Mouse (Mus musculus): Measurements from ENCODE around the gene Igfbp2. TPM values are rescaled to one million over a fixed set of nuclear protein-coding genes. Genes with fewer than 3 reads are reported as not detected.

Gene Igfbp2
- polyA plus RNA-seq, 1 experiment from 2014 or later: 87.8 TPM

GRCm38 (mm10) chr1:72873511-72874286 lies 49.4 kb downstream of the Igfbp2 start:
- under 1% methylated on average over 43 of the region's 43 CpGs for WGBS (ENCODE audit: insufficient replicate concordance)
- no peak for ATAC-seq (replicated peaks; ENCODE audit: insufficient number of reproducible peaks, low FRiP score, low TSS enrichment)
- Histone ChIP-seq H3K9ac (ENCODE audit: low read depth, low read length) (peak overlapping the region; percentile 92), H3K4me3 (ENCODE audit: low read depth, low read length) (peak overlapping the region; percentile 77), H3K36me3 (ENCODE audit: control insufficient read depth, insufficient read depth, low read length) (peaks cover 2% of the 10 kb centered on the region; the same call in 1 of the 2 replicates), H3K27me3 (ENCODE audit: control insufficient read depth, insufficient read depth, low read length) (no peaks in the 10 kb centered on the region), H3K4me1 (ENCODE audit: control insufficient read depth, insufficient read depth, low read length) (peaks cover 28% of the 10 kb centered on the region), H3K9me3 (replicated peaks; ENCODE audit: control insufficient read depth, low read length) (no peaks in the 10 kb centered on the region), H3K27ac (ENCODE audit: low read depth, low read length) (peak overlapping the region; percentile 95), H3K4me2 (peak overlapping the region; percentile 95)

- peaks cover 21% of the 10 kb centered on the region for H3K4me1 ChIP-seq (ENCODE audit: control insufficient read depth, insufficient read depth, low read length)
- no peaks in the 10 kb centered on the region for H3K36me3 ChIP-seq (ENCODE audit: control insufficient read depth, insufficient read depth, low read length)
- peak within 1 kb of the TSS; percentile 77 for H3K4me3 ChIP-seq (ENCODE audit: low read depth, low read length)
- peak; percentile 71 for ATAC-seq (replicated peaks; ENCODE audit: insufficient number of reproducible peaks, low FRiP score, low TSS enrichment)
- H3K9me3 ChIP-seq (replicated peaks; ENCODE audit: control insufficient read depth, low read length): no peaks in the 10 kb centered on the region
- peak within 1 kb of the TSS; percentile 95 for H3K27ac ChIP-seq (ENCODE audit: low read depth, low read length)
- no peaks in the 10 kb centered on the region for H3K27me3 ChIP-seq (ENCODE audit: control insufficient read depth, insufficient read depth, low read length)
- peak within 1 kb of the TSS; percentile 92 for H3K9ac ChIP-seq (ENCODE audit: low read depth, low read length)
- under 1% methylated on average over 38 of the region's 38 CpGs for WGBS (ENCODE audit: insufficient replicate concordance)
- H3K4me2 ChIP-seq: peak within 1 kb of the TSS; percentile 95
Measured at GRCm38 (mm10) chr1:72874287-72875211, 50.2 kb downstream of the Igfbp2 start, which contains the start of gene Igfbp5. TSS of gene Igfbp5 (minus strand) at chr1:72874884.

GRCm38 (mm10) chr1:72875708-72876107 lies 51.4 kb downstream of the Igfbp2 start:
- Histone ChIP-seq H3K27ac (ENCODE audit: low read depth, low read length) (no peak overlapping the region), H3K27me3 (ENCODE audit: control insufficient read depth, insufficient read depth, low read length) (no peaks in the 10 kb centered on the region), H3K4me3 (ENCODE audit: low read depth, low read length) (no peak overlapping the region), H3K4me1 (ENCODE audit: control insufficient read depth, insufficient read depth, low read length) (peaks cover 13% of the 10 kb centered on the region), H3K4me2 (peak overlapping the region; percentile 95), H3K36me3 (ENCODE audit: control insufficient read depth, insufficient read depth, low read length) (no peaks in the 10 kb centered on the region), H3K9me3 (replicated peaks; ENCODE audit: control insufficient read depth, low read length) (no peaks in the 10 kb centered on the region), H3K9ac (ENCODE audit: low read depth, low read length) (no peak overlapping the region)
- no peak for ATAC-seq (replicated peaks; ENCODE audit: insufficient number of reproducible peaks, low FRiP score, low TSS enrichment)
- WGBS (ENCODE audit: insufficient replicate concordance): 5% methylated on average over 3 of the region's 3 CpGs

- no peak overlapping the region for H3K4me2 ChIP-seq
- H3K9me3 ChIP-seq (replicated peaks; ENCODE audit: control insufficient read depth, low read length): no peaks in the 10 kb centered on the region
- no peak overlapping the region for H3K9ac ChIP-seq (ENCODE audit: low read depth, low read length)
- H3K27me3 ChIP-seq (ENCODE audit: control insufficient read depth, insufficient read depth, low read length): no peaks in the 10 kb centered on the region
- no peaks in the 10 kb centered on the region for H3K36me3 ChIP-seq (ENCODE audit: control insufficient read depth, insufficient read depth, low read length)
- WGBS (ENCODE audit: insufficient replicate concordance): 47% methylated on average over 3 of the region's 3 CpGs
- H3K4me3 ChIP-seq (ENCODE audit: low read depth, low read length): no peak overlapping the region
- 0 out of 2 replicates have a peak, but pooled peaks cover 10% of the 10 kb centered on the region for H3K4me1 ChIP-seq (ENCODE audit: control insufficient read depth, insufficient read depth, low read length)
- no peak for ATAC-seq (replicated peaks; ENCODE audit: insufficient number of reproducible peaks, low FRiP score, low TSS enrichment)
- H3K27ac ChIP-seq (ENCODE audit: low read depth, low read length): no peak overlapping the region
Measured at GRCm38 (mm10) chr1:72876111-72876510, 51.8 kb downstream of the Igfbp2 start.

- Histone ChIP-seq H3K4me2 (peak overlapping the region; percentile 43), H3K4me1 (ENCODE audit: control insufficient read depth, insufficient read depth, low read length) (0 out of 2 replicates have a peak, but pooled peaks cover 10% of the 10 kb centered on the region), H3K27ac (ENCODE audit: low read depth, low read length) (no peak overlapping the region), H3K27me3 (ENCODE audit: control insufficient read depth, insufficient read depth, low read length) (no peaks in the 10 kb centered on the region), H3K4me3 (ENCODE audit: low read depth, low read length) (no peak overlapping the region), H3K9ac (ENCODE audit: low read depth, low read length) (no peak overlapping the region), H3K36me3 (ENCODE audit: control insufficient read depth, insufficient read depth, low read length) (no peaks in the 10 kb centered on the region), H3K9me3 (replicated peaks; ENCODE audit: control insufficient read depth, low read length) (no peaks in the 10 kb centered on the region)
- WGBS (ENCODE audit: insufficient replicate concordance): 2% methylated on average over 3 of the region's 3 CpGs
- no peak for ATAC-seq (replicated peaks; ENCODE audit: insufficient number of reproducible peaks, low FRiP score, low TSS enrichment)
Measured at GRCm38 (mm10) chr1:72877892-72878291, 53.6 kb downstream of the Igfbp2 start.

GRCm38 (mm10) chr1:72878473-72879318 lies 54.4 kb downstream of the Igfbp2 start:
- H3K36me3 ChIP-seq (ENCODE audit: control insufficient read depth, insufficient read depth, low read length): no peaks in the 10 kb centered on the region
- H3K9ac ChIP-seq (ENCODE audit: low read depth, low read length): no peak overlapping the region
- H3K4me1 ChIP-seq (ENCODE audit: control insufficient read depth, insufficient read depth, low read length): 0 out of 2 replicates have a peak, but pooled peaks cover 10% of the 10 kb centered on the region
- ATAC-seq (replicated peaks; ENCODE audit: insufficient number of reproducible peaks, low FRiP score, low TSS enrichment): no peak
- peak overlapping the region; percentile 43 for H3K4me2 ChIP-seq
- WGBS (ENCODE audit: insufficient replicate concordance): 53% methylated on average over 25 of the region's 25 CpGs
- no peaks in the 10 kb centered on the region for H3K27me3 ChIP-seq (ENCODE audit: control insufficient read depth, insufficient read depth, low read length)
- H3K9me3 ChIP-seq (replicated peaks; ENCODE audit: control insufficient read depth, low read length): no peaks in the 10 kb centered on the region
- no peak overlapping the region for H3K4me3 ChIP-seq (ENCODE audit: low read depth, low read length)
- no peak overlapping the region for H3K27ac ChIP-seq (ENCODE audit: low read depth, low read length)

GRCm38 (mm10) chr1:72879319-72879634 lies 55.0 kb downstream of the Igfbp2 start:
- no peak overlapping the region for H3K4me2 ChIP-seq

More at GRCm38 (mm10) chr1:72879319-72879634, 55.0 kb downstream of the Igfbp2 start:
- Histone ChIP-seq H3K4me3 (ENCODE audit: low read depth, low read length) (no peak overlapping the region), H3K27ac (ENCODE audit: low read depth, low read length) (no peak overlapping the region), H3K4me1 (ENCODE audit: control insufficient read depth, insufficient read depth, low read length) (0 out of 2 replicates have a peak, but pooled peaks cover 10% of the 10 kb centered on the region), H3K9me3 (replicated peaks; ENCODE audit: control insufficient read depth, low read length) (no peaks in the 10 kb centered on the region), H3K9ac (ENCODE audit: low read depth, low read length) (no peak overlapping the region), H3K36me3 (ENCODE audit: control insufficient read depth, insufficient read depth, low read length) (no peaks in the 10 kb centered on the region), H3K27me3 (ENCODE audit: control insufficient read depth, insufficient read depth, low read length) (no peaks in the 10 kb centered on the region)
- no peak for ATAC-seq (replicated peaks; ENCODE audit: insufficient number of reproducible peaks, low FRiP score, low TSS enrichment)
- 52% methylated on average over 4 of the region's 4 CpGs for WGBS (ENCODE audit: insufficient replicate concordance)

Measured in heart, embryonic 11.5 days (tissue).